Mouse (Mus musculus) fibroblast of lung, adult 2 months (primary cell): ENCODE measurements around the gene Isg20.

Experiments
- DNase-seq: peaks from one replicate; pipeline ENCODE4 v3.0.0-alpha.2; 2011; ENCODE audit warnings: low read depth

Isg20 gene

DNA sequence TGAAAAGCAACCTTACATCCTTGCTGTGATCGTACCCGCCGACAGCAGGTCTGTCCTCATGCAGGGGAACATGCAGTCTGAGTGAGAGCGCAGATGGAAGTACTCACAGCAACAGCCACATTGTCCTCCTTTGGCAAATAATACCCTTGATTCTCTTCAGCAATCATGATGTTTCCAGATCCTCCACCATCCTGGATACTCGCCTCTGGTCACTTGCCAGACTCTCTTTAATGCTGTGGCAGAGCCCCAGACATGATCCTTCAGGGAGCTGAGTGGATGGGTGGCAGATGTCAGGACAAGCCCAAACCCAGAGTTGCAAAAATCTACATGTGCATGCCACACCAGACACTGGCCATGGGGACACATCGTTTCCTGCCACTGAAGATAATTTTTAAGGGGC lies 41.9 kb downstream of the Isg20 start:
- DNase-seq, result no peak

DNA sequence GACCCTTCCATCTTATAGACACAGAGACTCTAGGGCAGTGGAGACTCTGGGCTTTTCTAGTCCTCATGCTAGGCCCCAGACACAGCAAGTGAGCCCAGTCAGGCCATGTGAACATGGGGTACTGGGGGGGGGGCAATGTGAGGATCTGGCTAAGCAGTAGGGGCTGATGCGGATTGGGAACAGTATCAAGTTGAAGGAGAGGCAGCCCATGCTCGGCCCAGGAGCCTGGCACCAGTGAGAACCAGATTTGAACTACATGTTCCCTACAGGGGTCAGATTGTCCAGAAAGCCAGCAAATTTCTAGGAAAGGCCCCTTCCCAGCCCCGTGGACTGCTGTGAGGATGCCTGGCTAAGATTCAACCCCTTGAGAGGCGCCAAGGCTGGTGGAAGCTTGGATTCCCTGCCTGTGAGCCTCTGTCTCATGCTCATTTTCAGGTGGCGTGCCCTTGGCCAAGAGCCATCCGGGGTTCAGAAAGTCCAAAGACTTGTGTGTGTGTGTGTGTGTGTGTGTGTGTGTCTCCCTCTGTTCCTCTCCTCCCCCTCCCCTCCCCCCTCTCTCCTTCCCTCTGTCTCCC lies 45.4 kb downstream of the Isg20 start:
- no peak for DNase-seq

DNA sequence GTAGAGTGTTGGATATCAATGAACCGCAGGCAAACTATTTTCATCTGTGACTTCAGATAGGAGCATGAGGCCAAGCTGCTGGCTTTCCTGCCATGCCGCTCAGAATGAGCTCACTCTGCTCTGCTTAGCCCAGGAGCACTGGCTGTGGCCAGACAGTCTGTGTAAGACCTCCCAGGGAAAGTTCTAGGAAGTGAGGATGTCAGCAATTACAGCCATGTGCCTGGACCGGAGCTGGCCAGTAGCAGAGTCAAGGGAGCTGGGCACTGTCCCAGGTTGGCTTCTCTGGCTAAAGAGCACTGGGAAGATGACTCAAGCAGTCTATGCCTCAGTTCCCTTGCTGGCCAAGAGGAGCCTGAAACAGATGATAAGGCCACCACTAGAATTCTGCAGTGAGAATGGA lies 50.7 kb downstream of the Isg20 start:
- peak; percentile 94 for DNase-seq
